Mouse (Mus musculus): ENCODE data around the gene Runx2.

Gene Runx2

DNA sequence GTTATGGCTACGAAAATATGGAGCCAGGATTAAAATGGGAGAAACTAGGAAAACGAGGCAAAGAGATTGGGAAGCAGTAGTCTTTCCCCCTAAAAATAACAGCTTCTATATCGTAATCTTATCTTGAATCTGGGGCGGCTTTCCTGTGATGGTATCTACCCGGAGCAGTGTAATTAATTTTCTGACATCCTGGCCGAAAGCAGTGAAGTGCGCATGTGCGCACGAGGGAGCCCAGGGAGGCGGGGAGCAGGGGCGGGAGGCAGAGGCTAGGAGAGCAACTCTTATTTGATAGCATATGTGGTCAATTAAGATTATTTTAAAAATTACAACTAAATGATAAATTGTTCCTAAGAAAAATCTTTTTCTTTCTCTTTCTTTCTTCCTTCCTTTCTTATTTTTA, 195.9 kb downstream of the Runx2 start:
- DNase-seq (ENCODE audit: low spot score) = no peak

DNA sequence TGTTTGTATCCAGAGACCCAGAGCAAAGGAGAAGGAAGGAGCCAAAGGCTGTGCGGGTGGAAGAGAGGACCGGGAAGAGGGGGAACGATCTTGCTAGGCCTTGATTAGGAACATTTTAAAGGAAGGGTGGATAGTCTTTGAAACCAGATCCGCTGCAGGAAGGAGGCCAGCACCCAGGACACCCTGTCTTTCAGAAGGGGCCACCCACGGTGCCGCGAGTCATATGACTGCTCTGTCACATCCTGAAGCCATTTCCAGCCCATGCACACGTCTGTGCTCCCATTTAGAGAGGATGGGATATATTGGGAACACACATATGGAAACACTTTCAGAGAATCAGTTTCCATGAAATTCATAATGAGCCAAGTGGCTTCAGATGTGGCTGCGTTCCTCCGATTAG, 196.4 kb downstream of the Runx2 start:
- DNase-seq (ENCODE audit: low spot score) = no peak

DNA sequence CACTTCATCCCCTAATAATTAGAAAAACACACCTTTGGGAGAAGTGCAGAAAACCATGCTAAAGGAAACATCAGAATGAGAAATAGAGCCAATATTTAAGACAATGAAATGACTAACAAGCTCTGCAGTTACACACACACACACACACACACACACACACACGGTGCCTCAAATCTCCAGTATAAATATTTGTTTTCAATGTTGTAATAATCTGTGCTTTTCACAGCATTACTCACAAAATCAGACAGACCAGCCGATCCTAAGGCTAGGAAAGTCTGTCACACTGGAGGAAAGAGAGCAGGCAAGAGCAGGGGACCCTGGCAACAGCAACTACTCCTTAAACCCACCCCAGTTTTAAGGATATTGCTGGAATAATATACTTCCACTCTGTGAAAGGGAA, 196.9 kb downstream of the Runx2 start:
- no peak for DNase-seq (ENCODE audit: low spot score)

DNA sequence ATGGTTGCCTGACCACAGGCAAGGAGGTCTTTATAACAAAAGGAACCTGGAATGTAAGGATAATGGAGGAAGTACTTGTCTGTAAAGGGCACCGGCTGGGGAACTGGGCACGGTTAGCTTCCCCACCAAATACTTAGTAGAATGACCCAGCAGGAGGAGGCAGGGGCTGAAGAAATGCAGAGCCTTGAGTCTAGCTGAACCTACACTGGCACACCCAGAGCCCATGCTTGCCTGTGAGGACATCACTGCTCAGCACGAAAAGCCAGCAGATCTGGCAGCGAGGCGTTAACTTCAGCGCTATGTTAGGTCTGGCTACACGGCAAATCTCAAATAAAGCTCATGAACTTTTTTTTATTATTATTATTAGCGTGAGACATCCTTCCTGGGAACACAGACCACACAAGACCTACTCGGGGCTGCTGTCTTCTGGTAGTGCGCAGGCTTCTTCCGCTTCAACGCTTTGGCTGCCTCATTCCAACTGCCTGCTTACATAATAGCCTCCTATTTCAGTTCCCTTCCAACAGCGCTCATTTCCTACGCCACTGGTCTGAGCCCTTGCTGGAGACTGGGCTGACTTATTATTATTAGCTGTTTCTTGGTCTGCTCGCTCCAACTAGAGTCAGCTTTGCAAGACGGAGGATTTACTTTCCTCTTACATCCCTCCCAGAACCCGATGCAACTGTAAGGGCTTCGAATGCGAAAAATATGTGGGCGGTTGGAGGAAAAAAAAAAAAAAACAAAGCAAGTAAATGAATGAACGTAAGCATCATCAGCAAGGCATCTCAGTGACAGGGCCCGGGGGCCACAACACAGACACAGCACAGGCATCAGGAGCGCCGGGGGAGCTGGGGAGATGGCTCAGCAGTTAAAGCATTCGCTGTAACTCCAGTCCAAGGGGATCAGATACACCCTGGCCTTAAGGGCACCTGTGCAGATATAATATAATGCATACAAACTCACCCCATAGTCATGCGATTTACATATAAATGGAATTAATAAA, 200.6 kb downstream of the Runx2 start:
- DNase-seq (ENCODE audit: low spot score) = no peak

DNA sequence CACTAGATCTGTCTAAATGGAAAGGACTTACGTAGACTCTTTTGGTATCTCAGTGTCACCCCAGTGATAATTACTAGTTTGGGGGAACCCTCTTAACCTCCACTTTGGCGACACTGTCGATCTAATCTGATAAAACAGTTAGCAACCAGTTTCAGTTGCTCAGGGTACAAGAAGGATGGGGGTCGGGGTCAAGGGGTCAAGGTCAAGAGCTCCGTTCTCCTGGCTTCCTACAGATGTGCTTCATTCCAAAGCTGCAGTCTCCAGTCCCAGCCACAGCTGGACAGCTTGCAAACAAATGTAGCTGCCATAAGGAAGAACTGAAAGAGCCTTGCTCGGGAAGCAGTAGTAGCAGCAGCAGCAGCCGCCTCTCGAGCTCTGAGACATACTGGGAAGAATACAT, 202.0 kb downstream of the Runx2 start:
- no peak for DNase-seq (ENCODE audit: low spot score)

DNA sequence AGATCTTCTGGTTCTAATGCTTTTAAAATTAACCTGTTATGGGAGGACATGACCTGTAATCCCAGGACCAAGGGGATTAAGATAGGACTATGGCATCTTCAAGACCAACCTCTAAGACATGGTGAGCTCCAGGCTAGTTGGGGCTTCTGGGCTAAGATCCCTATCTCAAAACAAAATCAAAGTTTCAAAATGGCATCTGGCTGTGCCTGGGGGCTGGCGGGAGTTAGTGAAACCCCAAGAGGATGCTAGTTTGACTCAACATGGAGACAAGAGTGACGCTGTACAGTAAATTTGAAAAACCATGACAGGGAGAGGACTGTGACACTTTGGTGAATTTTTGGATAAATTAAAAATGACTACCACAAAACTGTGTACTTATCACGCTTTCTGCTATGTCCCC, 202.6 kb downstream of the Runx2 start:
- DNase-seq (ENCODE audit: low spot score) = no peak

DNA sequence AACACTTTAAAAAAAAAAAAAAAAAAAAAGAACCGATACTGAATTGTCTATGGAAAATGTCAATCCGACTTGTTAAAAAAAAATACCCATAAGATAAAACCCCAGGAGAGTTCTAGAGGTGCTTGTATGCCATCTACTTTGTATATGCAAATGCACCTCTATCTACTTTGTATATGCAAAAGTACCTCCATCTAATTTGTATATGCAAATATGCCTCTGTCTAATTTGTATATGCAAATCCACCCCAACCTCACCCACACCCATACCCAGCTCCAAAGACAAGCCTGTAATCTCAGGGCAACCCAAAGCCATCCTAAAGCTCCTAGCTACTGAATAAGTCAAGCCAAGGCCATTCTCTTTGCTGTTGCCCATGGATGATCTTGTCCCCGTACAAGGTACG, 203.1 kb downstream of the Runx2 start:
- no peak for DNase-seq (ENCODE audit: low spot score)

DNA sequence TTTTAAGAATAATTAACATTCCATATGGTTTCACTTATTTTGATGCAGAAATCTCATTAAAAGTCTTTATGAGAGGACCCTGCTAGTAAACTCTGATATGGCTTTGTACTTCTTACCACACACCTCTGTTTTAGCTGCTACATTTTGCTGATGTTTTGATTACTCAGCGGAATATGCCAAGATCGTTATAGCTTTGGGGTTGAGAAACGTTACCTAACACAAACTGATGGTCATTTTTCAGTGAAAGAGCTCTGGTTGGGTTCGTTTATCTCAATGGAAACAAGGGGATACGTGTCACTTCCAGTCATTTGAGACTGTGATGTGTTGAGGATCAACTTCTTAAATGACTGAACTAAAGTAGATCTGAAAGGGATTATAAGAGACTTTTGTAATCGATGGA, 203.8 kb downstream of the Runx2 start:
- no peak for DNase-seq (ENCODE audit: low spot score)

DNA sequence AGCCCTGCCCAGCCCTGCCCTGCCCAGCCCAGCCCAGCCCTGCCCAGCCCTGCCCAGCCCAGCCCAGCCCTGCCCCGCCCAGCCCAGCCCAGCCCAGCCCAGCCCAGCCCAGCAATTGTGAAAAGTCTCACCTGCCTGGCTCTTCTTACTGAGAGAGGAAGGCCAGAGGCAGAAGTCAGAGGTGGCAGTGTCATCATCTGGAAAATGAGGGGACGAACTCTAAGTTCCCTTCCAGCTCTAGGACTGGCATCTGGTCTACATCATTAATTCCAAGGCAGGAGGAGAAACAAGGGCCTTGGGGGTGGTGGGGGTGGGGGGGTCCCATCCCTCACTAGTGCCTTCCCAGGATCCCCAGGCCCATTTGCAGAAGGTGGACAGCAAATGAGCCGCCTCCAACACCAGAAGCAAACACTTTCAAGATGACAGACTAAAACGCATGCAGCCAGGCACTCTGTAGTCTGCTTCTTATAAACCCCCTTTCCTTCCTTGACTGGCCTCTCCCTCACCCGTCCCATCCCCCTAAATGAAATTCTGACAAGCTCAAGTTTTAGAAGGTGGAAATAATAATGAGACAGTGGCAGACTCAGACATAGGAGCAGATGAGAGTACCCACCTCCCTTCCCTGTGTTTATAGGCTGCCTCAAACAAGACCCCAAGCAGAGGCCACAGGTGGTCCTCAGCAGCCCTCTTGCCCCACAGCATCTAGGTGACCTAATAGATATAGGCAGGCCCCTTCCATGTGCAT, 204.5 kb downstream of the Runx2 start:
- no peak for DNase-seq (ENCODE audit: low spot score)

DNA sequence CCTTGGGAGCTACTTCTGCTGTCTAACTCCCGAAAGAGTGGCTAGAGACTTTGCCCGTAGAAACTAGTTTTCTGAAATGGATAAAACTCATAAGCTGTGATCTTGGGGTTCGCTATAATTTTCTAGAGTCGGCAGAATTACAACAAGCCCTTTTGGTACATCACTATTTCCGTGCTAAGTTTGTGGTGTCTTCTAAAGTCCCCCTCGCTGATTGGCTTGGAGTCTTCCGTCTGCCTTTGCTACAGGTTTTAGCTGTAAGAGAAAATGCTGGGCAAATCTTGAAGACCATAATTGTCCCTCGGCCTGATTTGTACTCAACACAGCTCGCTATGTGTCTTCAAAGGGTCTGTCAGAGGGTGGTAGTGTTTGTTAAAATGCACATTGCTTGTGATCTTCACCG, 205.2 kb downstream of the Runx2 start:
- no peak for DNase-seq (ENCODE audit: low spot score)

DNA sequence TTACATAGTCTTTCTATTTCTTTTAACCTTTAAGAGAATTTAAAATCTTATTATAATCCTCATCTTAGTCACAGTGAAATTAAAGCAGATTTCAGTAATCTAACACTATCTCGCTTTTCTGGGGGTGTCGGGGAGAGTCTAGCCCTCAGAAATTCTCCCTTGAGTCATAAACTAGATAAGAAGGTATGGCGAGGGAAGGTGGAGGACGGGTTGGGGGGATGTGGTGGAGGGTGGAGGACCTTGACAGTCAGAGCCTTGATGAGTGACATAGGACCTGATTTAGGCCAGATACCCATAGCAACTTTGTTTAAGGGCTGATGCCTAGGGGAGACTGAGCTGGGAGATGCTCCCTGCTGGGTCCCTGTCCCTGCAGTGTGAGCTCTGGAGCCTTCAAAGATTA, 205.7 kb downstream of the Runx2 start:
- no peak for DNase-seq (ENCODE audit: low spot score)

DNA sequence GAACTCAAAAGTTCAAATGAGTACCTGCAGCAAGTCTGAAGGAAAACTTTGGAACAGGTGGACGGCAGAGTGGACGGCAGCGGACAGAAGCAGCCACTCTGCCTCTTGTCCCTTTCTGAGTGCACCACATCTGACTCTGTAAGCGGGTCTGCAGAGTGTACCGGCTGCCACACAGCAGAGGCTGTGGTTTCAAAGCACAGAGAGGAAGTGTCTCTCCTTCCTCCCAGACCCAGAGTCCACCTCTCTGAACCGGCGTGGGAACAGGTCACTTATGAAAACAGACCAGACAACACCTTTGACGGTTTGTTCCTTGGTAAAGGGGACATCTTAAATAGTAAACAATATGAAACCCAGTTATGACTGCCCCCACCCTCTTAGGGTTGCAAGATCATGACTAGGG, 207.2 kb downstream of the Runx2 start:
- no peak for DNase-seq (ENCODE audit: low spot score)

DNA sequence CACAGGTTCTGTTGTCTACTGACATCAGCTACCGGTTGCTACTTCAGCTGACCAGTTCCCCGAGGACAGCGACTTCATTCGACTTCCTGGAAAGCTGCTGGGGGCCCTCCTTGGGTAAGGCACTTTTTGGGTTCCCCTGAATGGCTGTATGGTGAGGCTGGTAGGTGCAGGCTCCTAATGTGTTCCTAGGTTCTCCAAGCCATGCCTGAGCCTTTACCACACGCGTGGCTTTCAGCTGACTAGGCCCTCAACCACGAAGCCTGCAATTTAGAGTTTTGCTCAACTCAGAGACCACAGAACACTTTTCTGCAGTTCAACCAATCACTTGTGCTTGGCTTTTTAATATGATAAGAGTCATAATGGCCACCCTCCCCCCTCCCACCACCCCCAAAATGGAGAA, 208.4 kb downstream of the Runx2 start:
- no peak for DNase-seq (ENCODE audit: low spot score)

DNA sequence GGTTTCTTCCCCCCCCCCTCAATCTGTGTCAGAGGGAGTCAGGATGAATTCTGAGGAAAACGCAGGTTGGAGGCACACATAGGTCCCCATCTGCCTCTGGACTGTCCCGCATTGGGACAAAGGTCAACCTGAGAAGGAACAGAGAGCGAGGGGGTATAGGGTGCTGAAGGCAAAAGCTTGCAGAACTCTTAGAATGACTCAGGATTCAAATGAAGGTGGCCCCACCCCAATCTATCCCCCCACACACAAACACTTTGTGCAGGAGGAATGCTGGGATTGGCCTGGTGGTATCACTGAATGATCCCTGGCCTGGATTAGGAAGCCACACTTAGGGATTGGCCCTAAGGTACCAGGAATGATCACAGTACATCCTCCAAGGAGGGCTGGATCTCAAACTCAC, 208.8 kb downstream of the Runx2 start:
- no peak for DNase-seq (ENCODE audit: low spot score)

DNA sequence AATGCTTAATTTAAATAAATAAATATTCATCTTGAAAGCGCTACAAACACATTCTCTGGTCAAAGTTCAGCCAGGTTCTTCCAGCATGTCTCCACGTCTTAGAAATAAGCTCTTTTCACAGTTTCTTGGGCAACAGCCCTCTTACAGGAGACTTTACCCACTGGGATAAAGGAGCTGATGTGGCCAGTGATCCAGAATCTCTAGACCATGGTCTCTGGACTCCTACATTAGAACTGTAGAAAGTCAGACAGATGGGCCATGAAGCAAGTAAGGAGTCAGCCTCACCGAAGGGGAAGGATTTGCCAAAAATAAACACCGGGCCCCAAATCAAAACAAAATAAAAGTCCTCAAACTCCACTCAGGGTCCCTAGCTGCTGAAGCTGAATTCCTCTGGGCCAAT, 211.4 kb downstream of the Runx2 start:
- DNase-seq (ENCODE audit: low spot score) = no peak

DNA sequence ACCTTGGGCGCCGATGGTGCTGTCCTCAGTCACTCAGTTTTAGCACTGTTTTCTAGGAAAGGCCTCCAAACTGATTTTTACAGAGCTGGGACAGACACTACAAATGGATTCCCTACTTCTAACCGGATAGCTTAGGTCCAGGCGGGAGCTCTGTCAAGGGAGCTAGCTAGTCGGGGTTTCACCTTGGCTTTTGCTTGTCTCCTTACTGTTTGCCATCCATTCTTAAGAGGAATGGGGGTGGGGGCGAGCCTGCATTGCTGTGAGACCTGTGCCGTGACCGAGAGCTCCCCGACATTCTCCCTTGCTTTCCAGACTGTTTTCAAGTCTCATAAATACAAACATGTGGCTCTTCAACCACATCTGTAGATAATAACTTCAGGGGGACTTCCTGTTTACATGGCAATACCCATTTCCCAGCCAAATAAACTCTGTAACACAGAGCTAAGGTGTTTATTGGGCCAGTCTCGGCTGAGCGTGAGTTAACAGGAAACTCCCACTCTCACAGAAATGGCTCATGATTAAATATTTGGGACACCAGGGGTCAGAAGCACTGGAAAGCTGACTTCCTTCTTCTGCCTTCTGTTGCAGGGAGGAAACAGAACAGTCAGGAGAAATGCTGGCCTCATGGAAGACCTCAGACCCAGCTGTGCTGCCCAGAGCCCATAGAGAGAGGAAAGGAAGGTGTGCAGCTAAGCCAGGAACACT, 213.1 kb downstream of the Runx2 start:
- DNase-seq (ENCODE audit: low spot score) = no peak

DNA sequence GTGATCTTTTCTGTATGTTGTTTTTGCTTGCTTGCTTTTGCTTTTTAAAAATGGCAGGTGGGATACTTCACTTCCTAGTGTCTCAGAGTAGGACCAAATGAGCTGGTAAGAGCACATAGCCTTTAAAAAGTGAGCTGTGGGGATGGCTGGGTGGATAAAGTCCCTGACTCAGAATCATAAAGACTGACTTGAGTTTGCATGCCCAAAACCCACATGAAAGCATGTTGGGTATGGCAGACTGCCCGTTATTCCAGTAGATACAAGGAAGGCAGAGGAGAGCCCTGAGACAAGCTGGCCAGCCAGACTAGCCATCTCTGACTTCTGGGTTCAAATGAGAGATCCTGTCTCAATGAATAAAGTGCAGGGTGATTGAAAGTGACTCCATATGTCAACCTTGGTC, 214.7 kb downstream of the Runx2 start:
- DNase-seq (ENCODE audit: low spot score) = no peak

DNA sequence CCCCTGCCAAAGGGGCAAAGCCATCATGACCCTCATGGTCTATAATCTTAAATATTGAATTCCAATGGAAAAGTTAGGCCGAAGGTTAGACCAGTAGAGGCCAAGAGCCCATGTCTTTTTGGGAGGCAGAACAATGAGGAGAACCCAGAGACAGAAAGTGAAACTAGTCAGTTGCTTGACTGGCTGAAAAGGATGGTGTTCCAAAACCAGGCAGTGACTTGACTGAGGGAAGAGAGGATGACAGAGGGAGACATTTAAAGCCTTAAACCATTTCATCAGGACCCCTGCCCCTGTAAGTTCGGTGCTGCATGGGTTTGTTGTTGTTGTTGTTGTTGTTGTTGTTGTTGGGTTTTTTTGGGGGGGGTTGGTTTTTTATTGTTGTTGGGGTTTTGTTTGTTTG, 215.5 kb downstream of the Runx2 start:
- DNase-seq (ENCODE audit: low spot score) = no peak

DNA sequence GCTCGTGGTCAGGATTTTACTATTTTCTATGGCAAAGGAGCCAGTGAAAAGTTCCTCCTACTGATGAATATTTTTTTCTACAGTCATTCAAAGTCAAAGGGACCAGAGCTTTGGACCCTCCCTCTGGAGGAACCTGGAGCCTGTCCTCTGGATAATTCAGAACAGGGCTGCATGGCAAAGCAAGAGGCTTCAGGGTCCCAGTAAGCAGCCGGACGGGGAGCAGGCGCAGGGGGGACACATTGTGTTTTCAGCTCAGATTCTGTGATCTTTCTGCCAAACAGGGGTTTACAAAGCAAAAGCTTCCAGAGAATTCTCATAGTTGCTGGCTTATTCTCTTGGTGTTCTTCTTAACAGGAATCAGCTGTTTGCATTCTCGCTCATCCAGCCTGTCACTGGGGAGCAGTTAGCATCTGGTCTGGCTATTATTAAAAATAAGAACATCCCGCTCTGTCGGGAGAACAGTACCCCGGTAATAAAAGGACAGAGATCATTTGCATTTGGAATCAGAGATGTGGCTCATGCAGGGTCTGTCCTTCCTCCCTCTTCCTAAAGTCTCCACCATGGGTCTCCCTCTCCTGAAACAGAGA, 216.6 kb downstream of the Runx2 start:
- no peak for DNase-seq (ENCODE audit: low spot score)

DNA sequence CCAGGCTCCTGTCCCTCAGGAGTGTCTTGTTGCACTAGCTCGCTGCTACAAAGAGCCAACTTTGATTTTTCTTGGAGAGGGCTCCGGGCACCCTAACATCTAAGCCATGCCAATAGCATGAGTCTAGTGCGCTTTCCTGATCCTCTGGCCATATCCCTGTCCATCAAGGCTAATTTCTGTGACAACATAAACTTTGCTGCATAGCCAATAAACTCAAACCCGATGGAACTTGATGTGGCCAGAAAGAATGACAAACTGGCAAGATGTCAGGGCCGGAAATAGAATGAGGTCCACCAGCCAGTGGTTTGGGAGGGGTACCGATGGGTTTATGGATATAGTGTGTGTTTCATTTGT, 221.9 kb downstream of the Runx2 start:
- DNase-seq (ENCODE audit: low spot score) = no peak

DNA sequence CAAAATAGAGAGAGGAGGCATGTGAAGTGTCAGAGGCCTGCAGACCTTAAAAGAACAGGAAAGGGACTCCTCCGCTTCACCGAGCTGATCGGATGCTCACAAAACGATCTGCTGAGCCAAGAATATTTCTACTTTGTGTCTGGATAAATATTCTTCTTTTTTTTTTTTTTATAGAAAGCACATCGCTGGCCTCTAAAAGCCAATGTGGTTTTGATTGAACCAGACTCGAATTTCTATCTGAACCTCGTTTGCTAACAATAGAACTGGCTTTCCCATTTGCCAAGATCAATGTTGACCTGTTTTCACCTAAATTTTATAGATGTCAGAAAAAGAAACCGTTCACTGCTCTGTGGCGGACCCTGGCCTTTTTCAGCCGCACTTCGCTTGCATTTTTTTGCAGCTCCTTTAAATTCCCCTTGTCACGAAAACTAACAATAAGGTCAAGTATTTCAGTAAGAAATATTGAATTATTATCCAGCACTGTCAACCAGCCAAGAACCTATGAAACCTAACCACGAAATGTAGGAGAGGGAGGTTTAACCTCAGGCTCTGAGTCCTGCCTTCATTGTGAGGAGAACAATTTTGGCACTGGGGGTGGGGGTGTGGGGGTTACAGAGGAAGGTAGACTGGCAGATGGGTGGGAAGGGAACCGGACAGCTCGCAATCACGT, 222.4 kb downstream of the Runx2 start:
- DNase-seq (ENCODE audit: low spot score) = no peak

DNA sequence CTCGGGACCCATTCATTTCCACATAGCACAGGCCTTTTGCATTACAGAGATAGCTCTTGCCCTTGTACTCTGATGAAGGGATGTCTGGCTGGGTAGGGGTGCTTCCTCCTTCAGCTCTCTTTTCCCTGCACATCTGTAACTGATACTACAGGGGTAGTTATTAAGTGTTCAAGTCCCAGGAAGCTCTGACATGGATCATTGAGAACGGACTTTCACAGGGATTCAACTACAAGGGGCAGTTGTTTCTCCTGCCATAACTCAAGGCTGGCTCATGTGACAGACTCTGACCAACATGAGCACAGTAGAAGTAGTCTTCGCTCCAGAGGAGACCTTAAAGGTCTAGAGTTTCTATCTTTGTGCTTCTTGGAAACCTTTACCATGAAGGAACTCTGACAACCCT, 226.1 kb downstream of the Runx2 start:
- no peak for DNase-seq (ENCODE audit: low spot score)

All from spleen, adult 12 weeks (tissue).